Mouse (Mus musculus): ENCODE results near the gene Exoc6b.

DNA sequence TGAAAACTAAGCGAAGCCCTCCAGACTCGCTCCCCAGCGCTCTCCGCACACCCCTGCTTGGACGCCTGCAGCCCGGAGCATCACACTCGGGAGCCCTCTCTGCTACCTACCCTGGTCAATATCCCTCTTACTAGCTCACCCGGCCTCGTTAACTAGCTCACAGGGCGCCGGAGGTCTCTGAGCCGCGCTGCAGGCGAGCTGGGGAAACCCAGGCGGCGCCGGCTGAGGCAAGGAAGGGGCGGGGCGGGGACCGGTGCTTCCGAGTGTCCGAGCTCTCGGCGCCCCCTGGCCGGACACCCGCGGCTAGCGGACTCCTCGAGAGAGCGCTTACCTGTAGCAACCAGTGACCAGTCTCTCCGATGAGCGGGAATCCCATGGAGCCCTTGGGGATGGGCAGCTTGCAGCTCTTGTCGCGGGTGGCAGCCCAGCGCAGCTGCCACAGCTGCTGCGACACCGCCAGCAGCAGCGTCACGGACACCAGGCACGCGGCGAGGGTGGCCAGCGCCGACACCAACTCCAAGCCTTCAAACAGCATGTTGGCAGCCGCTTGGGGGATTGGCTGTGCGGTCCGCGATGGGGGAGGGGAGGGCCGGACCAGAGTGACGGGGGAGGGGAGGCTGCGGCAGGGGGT, 481.7 kb downstream of the Exoc6b start:
- no peak for TF ChIP-seq CTCF (IDR thresholded peaks at IDR 0.05; ENCODE audit: control insufficient read depth, insufficient read depth, insufficient read length)
- no peak for TF ChIP-seq USF1 (IDR thresholded peaks at IDR 0.05; ENCODE audit: low read depth)
- TF ChIP-seq MYOD1 (IDR thresholded peaks at IDR 0.05; ENCODE audit: control insufficient read depth, insufficient read length, low read depth), result no peak
- no peak for TF ChIP-seq MAX (IDR thresholded peaks at IDR 0.05)
- no peak for TF ChIP-seq MYOG (IDR thresholded peaks at IDR 0.05; ENCODE audit: control insufficient read depth, extremely low read depth, insufficient read length)
